Mouse (Mus musculus): ENCODE data around the gene Igf2r. TPM values are rescaled to one million over a fixed set of nuclear protein-coding genes. Genes with fewer than 3 reads are reported as not detected.

Igf2r gene
- total RNA-seq, 2 experiments from 2014 or later = 180 to 214 TPM

Other genes starting within 250 kb of the Igf2r start
- under 1 TPM in 1 of 2 experiments, not detected in 1; 0.29 TPM for gene Slc22a2, start 185.5 kb downstream of the Igf2r start, total RNA-seq (2021)
- 1 to 10 TPM; 2.3 to 3.4 TPM for gene Slc22a1, start 93.8 kb downstream of the Igf2r start, total RNA-seq (2021)
- gene Mas1, start 98.5 kb upstream of the Igf2r start, total RNA-seq (2021) = under 1 TPM; 0.22 to 0.50 TPM
- gene Mrgprh, start 106.4 kb upstream of the Igf2r start, total RNA-seq (2021) = 1 to 10 TPM; 1.9 to 2.1 TPM
- 1 to 10 TPM; 1.3 to 1.5 TPM for gene Pnldc1, start 140.6 kb upstream of the Igf2r start, total RNA-seq (2021)
- 100 to 1,000 TPM; 226 to 233 TPM for gene Tcp1, start 146.0 kb upstream of the Igf2r start, total RNA-seq (2021)
- gene Mrpl18, start 146.7 kb upstream of the Igf2r start, total RNA-seq (2021) = 100 to 1,000 TPM; 159 to 170 TPM
- gene Acat3, start 170.9 kb upstream of the Igf2r start, total RNA-seq (2021) = not detected
- gene Acat2, start 191.1 kb upstream of the Igf2r start, total RNA-seq (2021) = 10 to 100 TPM; 13.2 to 17.0 TPM
- gene Wtap, start 224.5 kb upstream of the Igf2r start, total RNA-seq (2021) = 10 to 100 TPM; 50.2 to 51.6 TPM
- 100 to 1,000 TPM; 815 to 853 TPM for gene Sod2, start 237.2 kb upstream of the Igf2r start, total RNA-seq (2021)